Mouse (Mus musculus): ENCODE measurements at regions not wholly inside any gene's neighbourhood (a gene's known extent, or its start where the extent isn't known, plus 50 kb on each side); places are given as distances from the start of the nearest gene placed in this dataset.

DNA sequence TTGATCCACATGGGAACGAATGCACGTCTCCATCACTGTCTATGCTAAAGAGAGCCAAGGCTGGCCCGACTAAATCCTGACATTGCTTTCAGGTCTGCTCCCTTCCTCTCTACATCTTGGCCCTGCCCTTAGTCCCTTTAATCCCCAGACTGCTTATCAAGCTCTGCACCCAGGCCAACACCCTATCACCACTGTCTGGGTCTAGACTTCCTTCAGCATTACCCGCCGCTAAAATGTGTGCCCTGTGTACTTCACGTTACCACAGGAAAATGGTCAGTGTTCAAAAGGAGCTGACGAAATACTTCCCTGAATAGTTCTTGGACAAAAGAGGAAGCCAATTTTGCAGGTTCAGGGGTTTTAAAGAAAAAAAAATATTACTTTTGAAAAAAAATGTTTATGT lies 100.0 kb upstream of the Thbs1 start:
- ATAC-seq (ENCODE audit: insufficient read depth, low FRiP score, low read depth) = no peak
- H3K4me1 ChIP-seq = peaks cover 7% of the 10 kb centered on the region; the same call in 1 of the 2 replicates
- no peaks in the 10 kb centered on the region for H3K9me3 ChIP-seq
- no peak overlapping the region for H3K9ac ChIP-seq
- WGBS = 81% methylated on average over 7 of the region's 7 CpGs
- H3K4me2 ChIP-seq = no peak overlapping the region
- no peak overlapping the region for H3K4me3 ChIP-seq (replicated peaks)
- H3K27me3 ChIP-seq (replicated peaks) = no peaks in the 10 kb centered on the region
- no peak overlapping the region for H3K27ac ChIP-seq
- no peaks in the 10 kb centered on the region for H3K36me3 ChIP-seq

DNA sequence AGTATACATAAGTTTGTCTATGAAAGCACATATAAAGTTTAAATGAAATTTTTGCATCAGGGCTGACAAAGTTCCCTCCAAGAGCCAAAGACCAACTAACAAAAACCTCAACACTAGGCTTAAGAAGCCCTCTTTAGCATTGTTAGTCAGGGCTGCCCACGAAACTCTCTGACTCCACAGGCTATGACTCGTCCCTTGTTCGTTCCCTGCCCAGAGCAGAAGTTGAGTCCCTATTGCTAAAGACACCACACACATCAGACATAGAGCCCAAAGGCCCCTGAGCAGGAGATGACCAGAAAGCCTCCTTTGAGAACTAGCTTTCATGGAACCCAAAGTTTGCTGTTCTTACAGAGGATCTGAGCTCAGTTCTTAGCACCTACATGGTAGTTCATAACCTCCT lies 99.5 kb upstream of the Thbs1 start:
- Histone ChIP-seq H3K4me3 (replicated peaks) (no peak overlapping the region), H3K27me3 (replicated peaks) (no peaks in the 10 kb centered on the region), H3K36me3 (no peaks in the 10 kb centered on the region), H3K4me2 (no peak overlapping the region), H3K27ac (no peak overlapping the region), H3K4me1 (peaks cover 7% of the 10 kb centered on the region; the same call in 1 of the 2 replicates), H3K9ac (no peak overlapping the region), H3K9me3 (no peaks in the 10 kb centered on the region)
- no peak for ATAC-seq (ENCODE audit: insufficient read depth, low FRiP score, low read depth)
- WGBS = 80% methylated on average over 3 of the region's 3 CpGs

DNA sequence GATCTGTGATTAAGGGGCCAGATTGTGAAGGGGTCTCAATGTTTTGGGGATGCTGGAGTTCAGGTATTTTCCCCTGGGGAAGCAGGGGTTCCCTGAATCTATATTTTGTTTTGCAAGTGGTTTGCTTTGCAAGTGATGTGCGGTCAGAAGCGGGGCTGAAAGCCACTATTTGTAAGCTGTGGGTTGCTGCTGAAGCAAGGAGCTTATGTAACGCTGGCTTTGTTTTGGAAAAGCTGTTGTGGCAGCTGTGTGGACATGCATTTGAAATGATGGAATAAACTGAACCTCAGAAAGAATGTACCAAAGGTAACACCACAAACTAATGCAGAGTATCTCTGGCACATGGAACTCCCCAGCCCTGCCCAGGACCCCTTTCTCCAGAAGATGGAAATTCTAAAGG lies 98.5 kb upstream of the Thbs1 start:
- WGBS = 77% methylated on average over 3 of the region's 3 CpGs
- Histone ChIP-seq H3K4me3 (replicated peaks) (no peak overlapping the region), H3K9ac (no peak overlapping the region), H3K36me3 (no peaks in the 10 kb centered on the region), H3K4me1 (0 out of 2 replicates have a peak, but pooled peaks cover under 1% of the 10 kb centered on the region), H3K27me3 (replicated peaks) (no peaks in the 10 kb centered on the region), H3K27ac (no peak overlapping the region), H3K4me2 (no peak overlapping the region), H3K9me3 (no peaks in the 10 kb centered on the region)
- ATAC-seq (ENCODE audit: insufficient read depth, low FRiP score, low read depth) = no peak

DNA sequence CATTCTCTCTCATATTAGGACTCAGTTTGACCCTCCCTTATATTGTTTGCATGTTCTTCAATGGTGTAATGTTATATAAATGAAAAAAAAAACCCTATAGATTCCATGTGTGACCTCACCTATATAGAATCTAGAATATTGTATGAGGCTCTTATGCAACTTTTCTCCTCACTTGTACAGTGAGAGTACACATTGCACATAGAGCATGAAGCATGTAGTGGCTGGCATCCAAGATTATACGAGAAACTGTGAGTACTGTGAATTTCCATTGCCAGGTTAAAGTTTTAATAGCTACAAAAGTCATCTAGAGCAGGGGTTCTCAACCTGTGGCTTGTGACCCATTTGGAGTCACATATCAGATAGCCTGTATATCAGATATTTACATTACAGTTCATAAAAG lies 96.5 kb upstream of the Thbs1 start:
- Histone ChIP-seq H3K9ac (no peak overlapping the region), H3K27me3 (replicated peaks) (no peaks in the 10 kb centered on the region), H3K4me1 (no peaks in the 10 kb centered on the region), H3K4me2 (no peak overlapping the region), H3K4me3 (replicated peaks) (no peak overlapping the region), H3K36me3 (no peaks in the 10 kb centered on the region), H3K27ac (no peak overlapping the region), H3K9me3 (no peaks in the 10 kb centered on the region)
- no peak for ATAC-seq (ENCODE audit: insufficient read depth, low FRiP score, low read depth)
- WGBS = 89% methylated on average over 1 of the region's 1 CpGs

DNA sequence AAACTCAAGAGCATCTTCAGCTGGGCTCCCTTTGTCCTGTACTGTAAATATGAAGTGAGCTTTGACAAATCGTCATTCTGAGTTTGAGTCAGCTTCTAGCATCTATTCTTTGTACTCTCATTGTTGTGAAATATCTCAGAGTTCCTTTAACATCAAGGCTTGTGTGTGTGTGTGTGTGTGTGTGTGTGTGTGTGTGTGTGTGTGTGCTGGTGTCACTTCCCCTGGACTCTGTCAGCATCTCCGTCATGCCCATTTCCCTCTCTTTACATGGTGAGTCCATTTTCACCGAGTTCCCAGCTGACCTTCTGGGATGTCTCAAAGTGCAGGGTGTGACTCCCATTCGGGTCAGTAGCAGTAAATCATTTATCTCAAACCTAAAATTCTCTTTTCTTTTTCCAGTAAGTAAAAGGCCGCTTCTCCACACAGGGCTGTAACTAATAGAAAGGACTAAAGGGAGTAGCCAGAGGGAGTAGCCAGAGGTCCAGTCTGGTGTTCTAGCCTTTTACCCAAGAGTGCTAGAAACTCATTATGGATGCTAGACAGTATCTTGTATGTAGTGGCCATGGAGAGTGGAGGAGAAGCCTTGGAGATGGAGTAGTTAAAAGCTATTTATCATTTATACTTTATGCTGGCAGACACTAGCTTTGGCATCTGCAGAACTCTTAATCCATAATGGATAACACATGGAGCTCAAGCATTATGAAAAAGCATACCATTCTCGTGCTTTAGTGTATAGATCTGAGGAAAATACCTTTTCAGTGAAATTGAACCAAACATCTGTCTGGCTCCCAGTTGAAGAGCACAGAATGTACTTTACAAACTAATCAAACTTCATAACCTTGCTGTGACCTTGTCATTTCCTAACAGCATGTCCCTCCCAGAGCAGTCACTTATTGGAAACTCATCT lies 85.6 kb upstream of the Thbs1 start:
- ATAC-seq (ENCODE audit: insufficient read depth, low FRiP score, low read depth) = no peak
- Histone ChIP-seq H3K36me3 (no peaks in the 10 kb centered on the region), H3K9me3 (no peaks in the 10 kb centered on the region), H3K4me1 (0 out of 2 replicates have a peak, but pooled peaks cover 3% of the 10 kb centered on the region), H3K27me3 (replicated peaks) (no peaks in the 10 kb centered on the region), H3K4me3 (replicated peaks) (no peak overlapping the region), H3K27ac (no peak overlapping the region), H3K4me2 (no peak overlapping the region), H3K9ac (no peak overlapping the region)
- WGBS = 48% methylated on average over 6 of the region's 6 CpGs

DNA sequence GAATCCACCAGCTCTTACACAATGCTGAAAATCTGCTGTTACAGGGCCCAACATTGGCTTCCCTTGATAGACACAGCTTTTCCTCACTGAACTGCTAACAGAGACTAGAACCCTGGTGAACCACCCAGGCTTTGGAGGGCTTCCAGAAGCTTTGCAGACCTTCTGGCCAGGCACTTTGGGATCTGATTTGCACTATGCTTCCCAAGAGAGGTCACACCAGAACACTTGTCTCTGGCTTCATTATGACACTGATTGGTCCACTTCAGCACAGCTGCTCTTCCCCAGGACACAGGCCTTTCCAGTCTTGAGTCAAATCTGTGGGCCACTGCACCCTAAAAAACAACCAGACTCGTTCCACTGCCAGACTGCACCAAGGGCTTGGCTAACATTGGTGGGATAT lies 82.8 kb upstream of the Thbs1 start:
- H3K4me1 ChIP-seq = 0 out of 2 replicates have a peak, but pooled peaks cover 3% of the 10 kb centered on the region
- no peak overlapping the region for H3K9ac ChIP-seq
- 68% methylated on average over 1 of the region's 1 CpGs for WGBS
- no peak overlapping the region for H3K4me2 ChIP-seq
- ATAC-seq (ENCODE audit: insufficient read depth, low FRiP score, low read depth) = no peak
- H3K27ac ChIP-seq = peak overlapping the region; percentile 65
- H3K9me3 ChIP-seq = no peaks in the 10 kb centered on the region
- no peaks in the 10 kb centered on the region for H3K27me3 ChIP-seq (replicated peaks)
- H3K4me3 ChIP-seq (replicated peaks) = no peak overlapping the region
- H3K36me3 ChIP-seq = no peaks in the 10 kb centered on the region

DNA sequence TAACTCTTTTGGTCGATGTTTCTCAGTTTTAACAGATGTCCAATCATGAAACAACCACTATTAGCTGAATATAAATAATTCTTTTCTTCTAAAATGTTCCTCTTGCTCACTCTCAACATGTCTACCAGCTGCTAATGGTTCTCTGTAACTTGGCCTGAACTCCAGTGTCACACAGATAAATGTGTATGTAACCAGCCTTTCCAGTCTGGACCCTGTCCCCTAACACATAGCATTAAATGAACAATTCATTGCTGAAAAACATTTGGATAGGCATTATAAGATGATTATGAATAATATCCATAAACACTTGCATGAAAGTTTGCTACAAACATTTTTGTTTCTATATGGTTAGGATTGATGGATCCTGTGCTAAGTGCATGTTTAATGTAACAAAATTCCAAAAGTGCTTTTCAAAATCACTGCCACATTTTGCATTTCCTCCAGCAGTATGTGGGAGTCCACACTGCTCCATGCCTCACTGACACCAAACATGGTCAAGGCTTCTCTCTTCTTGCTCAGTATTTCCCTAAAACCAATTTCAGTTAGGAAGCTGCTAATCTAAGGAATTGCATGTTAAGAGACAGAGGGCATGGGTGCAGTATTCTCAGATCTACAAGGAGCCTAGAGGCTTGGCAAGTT lies 82.1 kb upstream of the Thbs1 start:
- Histone ChIP-seq H3K4me2 (no peak overlapping the region), H3K9me3 (no peaks in the 10 kb centered on the region), H3K9ac (no peak overlapping the region), H3K4me3 (replicated peaks) (no peak overlapping the region), H3K4me1 (0 out of 2 replicates have a peak, but pooled peaks cover 3% of the 10 kb centered on the region), H3K27ac (peak overlapping the region; percentile 60), H3K36me3 (no peaks in the 10 kb centered on the region), H3K27me3 (replicated peaks) (no peaks in the 10 kb centered on the region)
- 18% methylated on average over 1 of the region's 1 CpGs for WGBS
- ATAC-seq (ENCODE audit: insufficient read depth, low FRiP score, low read depth) = no peak; the same call in 1 of the 2 replicates

DNA sequence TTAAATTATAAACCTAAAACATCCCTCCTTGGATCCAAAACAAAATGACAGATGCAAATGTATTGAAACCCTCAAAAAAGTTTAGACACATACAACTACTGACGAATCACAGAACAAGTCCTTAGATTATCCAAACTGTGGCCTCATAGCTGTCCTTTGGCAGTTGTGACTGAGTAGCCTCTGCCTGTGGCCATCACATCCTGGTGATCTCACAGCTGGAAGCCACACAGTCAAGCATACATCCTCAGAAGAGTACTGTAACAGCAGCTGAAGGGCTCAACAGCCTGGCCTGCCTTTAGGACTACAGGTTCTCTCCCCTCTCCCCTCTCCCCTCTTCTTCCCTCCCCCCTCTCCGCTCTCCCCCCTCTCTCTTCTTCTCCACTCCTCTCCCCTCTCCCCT lies 80.0 kb upstream of the Thbs1 start:
- Histone ChIP-seq H3K27me3 (replicated peaks) (no peaks in the 10 kb centered on the region), H3K9me3 (no peaks in the 10 kb centered on the region), H3K27ac (no peak overlapping the region), H3K4me3 (replicated peaks) (no peak overlapping the region), H3K9ac (no peak overlapping the region), H3K4me1 (no peaks in the 10 kb centered on the region), H3K36me3 (no peaks in the 10 kb centered on the region), H3K4me2 (no peak overlapping the region)
- 66% methylated on average over 2 of the region's 2 CpGs for WGBS
- ATAC-seq (ENCODE audit: insufficient read depth, low FRiP score, low read depth) = no peak

DNA sequence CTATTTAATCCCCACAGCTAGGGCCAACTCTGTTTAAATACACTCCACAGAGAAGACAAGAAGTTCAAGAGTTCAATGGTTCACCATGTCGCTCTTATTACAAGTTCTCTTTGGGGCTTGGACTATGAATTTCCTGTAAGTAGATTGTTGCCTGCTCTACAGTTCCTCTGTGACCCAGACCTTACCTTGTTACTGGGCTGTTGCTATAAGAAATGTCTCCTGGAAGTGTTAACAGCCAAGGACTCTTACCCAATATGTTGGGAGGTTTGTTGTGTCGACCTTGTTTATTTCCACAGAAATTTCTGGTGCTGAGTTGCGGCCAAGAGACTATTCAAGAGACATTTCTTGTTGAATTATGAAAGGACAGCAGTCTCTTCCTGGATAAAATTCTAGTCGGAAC lies 78.3 kb upstream of the Thbs1 start:
- Histone ChIP-seq H3K4me2 (no peak overlapping the region), H3K9me3 (no peaks in the 10 kb centered on the region), H3K9ac (no peak overlapping the region), H3K27ac (no peak overlapping the region), H3K36me3 (no peaks in the 10 kb centered on the region), H3K4me1 (peaks cover 5% of the 10 kb centered on the region), H3K4me3 (replicated peaks) (no peak overlapping the region), H3K27me3 (replicated peaks) (no peaks in the 10 kb centered on the region)
- WGBS = 76% methylated on average over 4 of the region's 4 CpGs
- no peak for ATAC-seq (ENCODE audit: insufficient read depth, low FRiP score, low read depth)

DNA sequence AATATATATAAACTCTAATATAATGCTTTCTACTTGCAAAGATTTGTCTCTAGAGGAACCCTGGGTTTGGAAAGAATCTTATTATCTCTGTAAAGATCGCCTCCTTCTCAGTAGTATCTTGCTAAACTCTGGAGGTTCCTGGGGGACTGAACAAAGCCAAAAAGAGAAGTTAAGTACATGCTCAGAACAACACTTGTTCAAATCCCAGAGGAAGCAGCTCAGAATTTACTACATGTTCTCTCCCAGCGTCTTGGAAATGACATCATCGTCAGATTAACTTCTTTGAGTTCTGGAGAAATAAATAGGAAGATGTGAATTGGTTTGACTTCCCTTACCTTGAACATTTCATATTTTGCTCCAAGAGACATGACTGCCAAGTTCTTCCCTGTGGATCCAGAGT lies 77.7 kb upstream of the Thbs1 start:
- Histone ChIP-seq H3K27me3 (replicated peaks) (no peaks in the 10 kb centered on the region), H3K4me2 (no peak overlapping the region), H3K9me3 (no peaks in the 10 kb centered on the region), H3K9ac (no peak overlapping the region), H3K36me3 (no peaks in the 10 kb centered on the region), H3K27ac (no peak overlapping the region), H3K4me1 (peaks cover 5% of the 10 kb centered on the region), H3K4me3 (replicated peaks) (no peak overlapping the region)
- ATAC-seq (ENCODE audit: insufficient read depth, low FRiP score, low read depth) = no peak
- WGBS = 81% methylated on average over 3 of the region's 3 CpGs

DNA sequence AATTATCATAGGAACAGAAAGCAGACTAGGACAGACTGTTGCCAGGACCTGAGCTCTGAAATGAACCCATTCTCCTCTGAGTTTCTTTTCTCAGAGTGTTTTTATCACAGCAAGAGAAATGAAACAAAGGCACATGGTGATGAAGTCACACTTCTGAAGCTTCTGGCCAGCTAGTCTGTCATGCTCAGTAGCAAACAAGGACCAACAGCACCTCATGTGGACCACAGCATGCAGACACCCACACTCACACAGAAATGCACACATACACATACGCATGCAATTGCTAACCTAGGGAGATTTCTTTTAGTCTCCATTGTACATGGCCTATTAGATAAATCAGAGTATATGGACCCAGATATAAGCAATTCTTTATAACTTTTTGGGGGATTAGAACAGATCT lies 76.3 kb upstream of the Thbs1 start:
- H3K27ac ChIP-seq = no peak overlapping the region
- no peak overlapping the region for H3K9ac ChIP-seq
- H3K27me3 ChIP-seq (replicated peaks) = no peaks in the 10 kb centered on the region
- no peak overlapping the region for H3K4me2 ChIP-seq
- no peaks in the 10 kb centered on the region for H3K36me3 ChIP-seq
- H3K4me3 ChIP-seq (replicated peaks) = no peak overlapping the region
- H3K4me1 ChIP-seq = peaks cover 5% of the 10 kb centered on the region
- H3K9me3 ChIP-seq = no peaks in the 10 kb centered on the region
- ATAC-seq (ENCODE audit: insufficient read depth, low FRiP score, low read depth) = no peak
- 97% methylated on average over 1 of the region's 1 CpGs for WGBS

All from stomach, embryonic 15.5 days (tissue).